Mouse (Mus musculus) common myeloid progenitor, adult 5-6 weeks (primary cell): Measurements from ENCODE around the gene Nkx1-2. TPM values are rescaled to one million over a fixed set of nuclear protein-coding genes. Genes with fewer than 3 reads are reported as not detected.
A peak's percentile ranks its signal among the peaks of the same experiment; 100 is the strongest.

Experiments used
- ATAC-seq: replicated peaks from 2 replicates; pipeline ENCODE4 v1.8.0; 2016; ENCODE audit warnings: low read depth, mild to moderate bottlenecking, moderate TSS enrichment, inconsistent platforms; ENCODE audit not compliant: poor library complexity, severe bottlenecking
- total RNA-seq: library from RNA; stranded (forward); fragments of 200-1000, 187-1606 nt; gene quantifications from 2 replicates; pipeline ENCODE4 v1.2.3, GENCODE M21; 2017

Nkx1-2 gene
- under 0.01 TPM in 1 of 2 replicates, not detected in the other for total RNA-seq

DNA sequence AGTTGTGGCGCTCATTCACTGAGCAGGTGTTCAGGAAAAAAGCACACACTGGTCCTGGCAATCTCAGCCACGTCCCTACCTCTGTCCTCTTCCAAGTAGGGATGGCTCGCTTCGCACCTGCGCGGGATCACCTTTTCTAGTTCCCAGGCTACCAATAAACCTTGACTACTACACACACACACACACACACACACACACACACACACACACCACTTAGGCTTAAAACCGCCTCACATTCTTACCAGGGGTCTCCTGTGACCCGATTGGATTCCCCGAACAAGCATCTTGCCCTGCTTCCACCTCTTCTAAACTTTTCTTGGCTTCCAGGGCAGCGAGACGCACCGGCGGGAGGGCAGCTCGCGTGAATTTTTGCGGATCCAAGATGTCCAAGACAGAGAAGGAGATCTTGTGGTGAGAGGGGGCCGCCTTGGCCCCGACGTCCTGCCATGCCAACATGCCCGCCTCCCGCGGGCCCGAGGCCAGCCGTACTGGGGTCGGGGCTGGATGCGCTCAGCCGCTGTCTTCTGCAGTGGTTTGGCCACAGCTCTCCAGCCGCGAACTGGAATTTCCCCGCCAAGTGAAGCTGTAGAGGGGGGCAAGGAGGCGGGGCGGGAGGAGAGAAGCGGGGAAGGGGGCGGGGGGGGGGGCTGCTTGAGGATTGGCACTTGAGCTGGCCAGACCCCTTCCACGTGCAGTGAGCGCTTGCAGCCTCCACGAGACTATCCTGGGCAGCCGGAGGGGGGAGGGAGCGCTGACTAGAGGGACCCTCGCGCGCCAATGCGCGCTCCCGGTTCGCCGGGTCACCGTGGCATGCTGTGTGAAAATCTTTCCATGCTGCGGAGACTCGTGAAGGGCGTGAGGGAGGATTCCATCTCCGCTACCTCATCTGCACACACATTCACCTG lies at the start of gene Nkx1-2:
Nkx1-2 (minus strand) TSS at position 567 of the 905 bp plus-strand sequence.
- no peak for ATAC-seq

DNA sequence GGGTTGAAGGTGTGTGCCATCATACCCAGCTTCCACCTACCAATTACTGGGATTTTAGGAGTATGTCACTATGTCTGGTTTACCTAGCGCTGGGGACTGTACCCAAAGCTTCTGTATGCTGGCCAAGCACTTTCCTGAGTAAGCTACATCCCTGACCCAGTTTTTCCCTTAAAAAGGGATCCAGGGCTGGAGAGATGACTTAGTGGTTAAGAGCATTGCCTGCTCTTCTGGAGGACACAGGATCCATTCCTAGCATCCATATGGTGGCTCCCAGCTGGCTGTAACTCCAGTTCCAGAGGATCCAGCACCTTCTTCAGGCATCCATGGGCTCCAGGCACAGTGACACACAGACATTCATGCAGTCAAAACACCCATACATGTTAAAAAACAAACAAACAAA lies 47.1 kb upstream of the Nkx1-2 start:
- no peak for ATAC-seq

DNA sequence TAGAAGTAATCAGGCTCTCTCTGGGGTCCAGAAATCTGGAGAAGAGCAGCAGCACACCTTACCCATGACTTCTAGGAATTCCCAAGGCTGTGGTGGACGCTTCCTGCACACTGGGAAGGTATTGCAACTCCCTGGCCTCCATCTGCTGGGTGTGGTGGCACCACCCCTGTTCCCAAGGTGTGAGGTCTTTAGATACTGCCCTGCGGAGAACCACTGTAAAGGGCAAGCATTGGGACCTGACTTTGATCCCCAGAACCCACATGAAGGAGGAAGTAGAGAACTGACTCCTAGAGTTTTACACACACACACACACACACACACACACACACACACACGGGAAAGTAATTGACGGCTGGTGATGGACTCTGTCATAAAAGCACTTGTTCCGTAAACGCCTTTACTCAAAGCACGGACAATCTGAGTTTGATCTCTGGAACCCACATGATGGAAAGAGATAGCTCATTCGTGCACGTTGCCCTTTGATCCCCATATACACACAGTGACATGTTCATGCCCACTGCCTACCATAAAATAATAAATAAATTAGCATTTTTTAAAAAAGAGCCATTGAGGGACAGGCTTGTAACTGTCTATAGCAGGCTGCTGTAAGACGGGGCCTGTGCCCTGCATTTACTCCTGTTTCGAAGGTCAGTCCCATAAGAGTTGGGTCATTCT lies 45.3 kb upstream of the Nkx1-2 start:
- no peak for ATAC-seq

DNA sequence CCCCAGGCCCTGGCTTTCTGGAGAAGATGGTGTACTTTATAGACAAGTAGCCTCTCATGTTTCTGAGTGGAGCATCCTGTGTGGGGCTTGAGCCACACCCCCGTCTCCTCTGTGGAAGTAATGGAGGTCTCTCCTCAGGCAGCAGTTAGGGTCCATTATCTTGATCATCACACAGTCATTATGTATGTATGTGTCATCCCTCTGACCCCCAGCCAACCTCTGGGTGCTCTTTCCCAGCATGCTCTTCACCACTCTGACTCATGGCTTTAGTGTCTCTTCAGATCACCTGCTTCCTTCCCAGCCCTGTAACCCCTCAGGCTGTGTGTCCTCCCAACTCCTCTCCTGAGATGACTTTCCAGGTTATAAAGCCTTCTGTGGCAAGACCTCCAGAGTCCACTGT lies 42.2 kb upstream of the Nkx1-2 start:
- no peak for ATAC-seq

DNA sequence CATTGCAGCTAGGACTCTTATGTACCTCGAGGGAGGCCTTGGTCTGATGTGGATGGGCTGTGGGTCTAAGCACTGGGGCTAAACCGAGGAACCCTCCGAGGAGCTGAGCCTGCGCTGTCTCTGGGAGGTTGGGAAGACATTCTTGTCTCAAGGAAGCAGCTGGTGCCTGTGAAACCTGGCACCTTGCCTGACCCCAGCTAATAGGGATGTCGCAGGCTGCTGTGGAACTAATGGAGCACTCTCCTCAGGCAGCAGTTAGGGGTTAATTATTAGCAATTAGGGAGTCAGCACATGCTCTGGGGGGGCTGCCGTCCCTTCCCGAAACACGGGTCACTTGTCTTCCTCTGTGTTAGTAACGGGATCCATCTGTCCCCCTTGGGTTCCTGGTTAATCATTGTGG lies 41.5 kb upstream of the Nkx1-2 start:
- ATAC-seq = no peak

DNA sequence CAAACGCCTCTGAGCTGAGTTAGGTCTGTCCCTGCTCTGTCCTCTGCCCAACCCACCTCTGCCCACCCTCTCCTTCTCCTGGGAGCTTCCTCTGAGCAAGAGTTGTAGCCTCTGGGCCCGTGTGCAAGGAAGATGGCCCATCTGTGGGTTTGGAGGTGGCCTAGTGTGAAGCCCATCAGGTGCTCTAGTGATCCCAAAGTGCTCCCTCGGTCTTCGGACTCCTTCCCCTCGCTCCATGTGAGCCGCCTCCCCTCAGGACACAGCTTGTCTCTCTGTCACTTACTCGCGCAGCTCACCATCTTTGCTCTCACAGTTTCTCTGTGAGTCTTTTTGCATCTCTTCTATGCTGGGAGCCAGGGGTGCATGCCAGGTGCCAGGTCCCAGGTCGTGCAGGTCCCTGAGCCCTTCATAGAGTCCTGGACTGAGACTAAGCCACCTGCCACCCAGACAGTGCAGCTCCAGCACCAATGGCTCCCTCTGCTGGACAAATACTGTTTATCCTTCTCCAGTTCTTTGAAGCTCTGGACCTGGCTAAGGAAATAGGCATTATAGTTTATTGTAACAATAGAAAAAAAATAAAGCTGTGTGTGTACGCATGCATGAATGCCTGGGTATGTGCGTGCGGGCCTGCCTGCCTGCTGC lies 39.1 kb upstream of the Nkx1-2 start:
- ATAC-seq = peak; percentile 90

DNA sequence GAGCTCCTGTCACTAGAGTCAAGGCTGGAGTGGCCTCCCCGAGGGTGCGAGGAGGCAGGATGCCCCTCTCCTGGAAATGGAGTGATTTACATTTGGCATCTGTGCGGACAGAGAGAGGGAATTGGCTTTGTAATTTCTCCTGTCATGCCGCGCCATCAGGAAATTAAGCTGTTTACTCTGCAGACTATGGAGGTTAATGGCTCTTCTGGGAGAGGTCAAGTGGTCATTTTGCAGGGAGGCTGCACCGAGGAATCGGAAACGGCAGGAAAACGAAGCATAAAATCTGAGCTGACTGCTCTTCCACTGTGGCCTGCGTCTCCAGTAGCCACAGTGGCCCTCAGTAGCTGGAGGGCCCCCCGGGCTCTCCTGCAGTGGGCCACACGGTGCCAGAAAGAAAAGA lies 37.9 kb upstream of the Nkx1-2 start:
- ATAC-seq = no peak

DNA sequence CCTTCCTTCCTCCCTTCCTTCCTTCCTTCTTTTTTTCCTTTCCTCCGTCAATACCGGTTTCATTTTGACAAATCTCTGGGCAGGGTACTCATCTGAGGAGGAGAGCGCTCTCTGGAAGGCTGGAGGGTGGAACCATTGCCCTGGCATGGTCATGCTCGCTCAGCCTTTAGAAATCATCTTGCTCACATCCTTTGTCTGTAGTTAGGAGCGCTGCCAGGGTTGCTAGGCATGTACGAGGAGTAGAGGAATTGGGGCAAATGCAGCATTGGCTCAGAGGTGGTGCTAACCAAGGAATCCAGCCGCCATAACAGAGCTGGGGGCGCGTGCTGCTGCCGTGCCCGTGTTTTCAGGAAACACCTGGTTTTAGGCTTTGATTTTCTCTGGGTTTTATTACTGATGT lies 31.9 kb upstream of the Nkx1-2 start:
- ATAC-seq = no peak

DNA sequence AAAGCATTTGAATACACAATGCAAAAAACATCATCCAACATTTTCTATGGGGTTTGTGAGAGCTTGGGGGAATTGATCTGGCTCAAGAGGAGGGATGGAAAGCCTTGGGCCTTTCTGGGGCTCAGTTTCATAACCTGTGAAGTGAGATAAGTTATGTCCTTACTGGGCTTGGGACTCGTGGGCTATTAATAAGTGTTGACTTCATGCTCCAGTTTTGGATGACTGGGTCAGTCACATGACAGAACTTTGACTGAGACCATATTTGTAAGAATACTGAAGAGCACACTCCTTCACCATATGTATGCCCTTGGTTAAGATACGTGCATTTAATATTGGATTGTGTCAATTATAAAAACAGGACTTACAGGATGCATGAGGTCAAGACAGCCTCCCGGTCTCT lies 28.0 kb upstream of the Nkx1-2 start:
- ATAC-seq = no peak

DNA sequence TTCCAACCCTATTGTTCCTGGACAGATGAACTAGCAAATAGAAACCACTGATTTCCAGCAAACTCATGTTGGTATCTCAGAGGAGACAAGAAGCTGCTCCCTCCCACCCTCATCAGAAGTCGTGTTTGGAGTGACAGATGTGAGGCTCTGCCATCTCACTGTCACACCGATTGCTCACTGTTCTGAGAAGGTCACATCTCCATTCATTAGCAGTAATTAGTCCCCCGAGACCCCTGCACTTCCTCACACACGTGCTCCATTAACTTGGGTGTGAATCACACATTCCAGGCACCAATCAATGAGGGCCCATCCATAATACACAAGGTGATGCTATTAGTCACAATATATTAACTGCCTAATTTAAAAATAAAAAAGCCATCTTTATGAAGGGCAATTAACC lies 26.7 kb upstream of the Nkx1-2 start:
- ATAC-seq = no peak

DNA sequence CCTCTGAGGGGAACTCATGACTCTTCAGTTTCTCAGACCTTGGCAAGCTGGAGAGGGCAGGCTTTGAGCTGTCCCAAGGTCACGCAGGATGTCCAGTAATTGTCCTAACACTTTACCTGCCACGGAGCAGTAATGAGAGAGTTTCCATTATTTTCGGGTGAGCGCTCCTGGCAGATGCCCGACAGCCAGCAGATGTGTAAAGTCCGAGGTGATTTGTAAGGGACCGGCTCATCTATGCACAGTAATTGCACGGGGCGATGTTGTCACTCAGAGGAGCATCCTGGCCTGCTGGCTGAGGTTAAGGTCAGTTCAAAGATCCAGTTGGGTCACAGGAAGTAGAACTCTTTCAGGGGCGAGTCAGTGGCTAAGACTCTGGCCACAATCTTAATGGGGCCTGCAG lies 24.7 kb upstream of the Nkx1-2 start:
- ATAC-seq = no peak

DNA sequence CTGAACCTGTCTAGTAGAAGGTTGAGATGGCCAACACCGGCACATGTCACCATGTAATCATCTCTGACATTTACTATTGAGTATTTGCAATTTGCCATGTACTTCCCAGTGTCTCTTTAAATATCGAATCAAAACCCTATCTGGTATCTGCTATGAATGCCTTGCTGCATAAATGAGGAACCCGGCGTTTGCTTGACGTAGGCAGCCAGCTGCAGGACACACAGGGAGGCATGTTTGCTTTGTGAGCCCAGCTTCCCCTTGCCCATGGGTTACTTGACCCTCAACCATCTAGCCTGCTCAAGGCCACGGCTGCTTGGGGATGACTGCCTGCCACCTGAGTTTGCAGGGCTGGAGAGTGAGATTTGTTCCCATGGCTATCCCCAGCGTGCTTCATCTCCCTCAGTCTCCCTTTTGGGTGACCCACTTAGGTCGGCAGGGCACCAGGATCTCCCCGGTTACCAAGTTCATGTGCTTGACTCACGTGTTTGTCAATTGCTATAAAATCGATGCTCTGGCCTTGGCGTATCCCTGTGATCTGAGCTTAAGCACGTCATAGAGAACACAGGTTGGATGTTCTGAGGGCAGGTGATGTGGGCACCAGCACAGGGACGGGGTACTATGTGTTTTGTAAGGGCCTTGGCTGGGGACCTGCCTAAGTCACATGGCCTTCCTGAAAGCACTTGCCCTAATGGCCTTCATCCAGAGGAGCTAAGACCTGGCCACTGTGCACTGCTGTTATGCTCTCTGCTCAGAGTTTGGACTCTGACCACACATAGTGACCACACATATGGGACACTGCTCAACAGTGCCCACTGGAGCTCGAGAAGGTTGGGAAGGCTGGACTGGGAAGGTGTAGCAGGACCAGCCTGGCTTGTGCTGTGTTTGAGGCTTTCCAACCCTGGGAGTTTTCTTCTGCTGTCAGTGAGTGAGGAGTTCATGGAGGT lies 20.8 kb upstream of the Nkx1-2 start:
- peak; percentile 76 for ATAC-seq

DNA sequence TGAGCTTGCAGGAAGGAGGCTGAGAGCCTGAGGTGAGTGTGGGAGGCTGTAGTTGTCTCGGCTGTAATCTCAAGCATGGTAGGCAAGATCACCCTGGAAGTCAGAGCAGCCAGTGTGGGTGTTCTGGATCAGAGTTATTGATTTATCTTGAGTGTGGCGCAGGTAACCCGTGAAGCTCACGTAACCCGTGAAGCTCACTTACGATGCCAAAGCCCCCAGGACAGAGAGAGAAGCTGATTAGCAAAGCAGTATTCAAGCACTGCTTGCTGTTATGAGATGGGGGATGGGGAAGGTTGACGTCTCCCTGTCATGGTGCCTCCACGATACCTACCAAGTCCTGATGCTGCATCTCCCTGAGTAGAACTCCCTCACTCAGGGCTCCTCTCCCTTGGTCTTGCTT lies 20.1 kb upstream of the Nkx1-2 start:
- ATAC-seq = no peak

DNA sequence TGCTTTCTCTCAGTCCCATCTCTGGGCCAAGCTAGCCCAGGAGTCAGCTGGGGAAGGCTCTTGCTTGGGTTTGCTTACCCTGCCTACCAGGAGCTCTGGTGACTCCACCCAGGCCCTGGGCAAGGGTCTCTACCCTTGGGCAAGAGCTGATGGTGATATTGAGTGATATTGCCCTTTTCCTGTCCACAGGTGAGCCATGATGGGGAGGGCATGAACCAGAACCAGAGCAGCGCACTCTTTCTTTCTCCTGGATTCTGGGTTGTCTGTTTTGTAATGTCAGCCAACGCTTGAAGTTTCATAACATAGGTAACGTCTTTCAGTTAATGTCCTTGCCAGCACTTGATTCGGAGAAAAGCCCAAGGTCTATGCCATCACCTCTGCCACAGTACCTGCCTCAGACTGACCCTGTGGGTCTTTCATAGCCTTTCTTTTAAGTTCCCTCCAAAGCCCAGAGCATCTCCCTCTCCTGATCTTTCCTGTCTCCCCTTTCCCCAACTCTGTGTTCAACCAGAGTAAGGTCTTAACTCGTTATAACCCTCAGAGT lies 17.7 kb upstream of the Nkx1-2 start:
- no peak for ATAC-seq

DNA sequence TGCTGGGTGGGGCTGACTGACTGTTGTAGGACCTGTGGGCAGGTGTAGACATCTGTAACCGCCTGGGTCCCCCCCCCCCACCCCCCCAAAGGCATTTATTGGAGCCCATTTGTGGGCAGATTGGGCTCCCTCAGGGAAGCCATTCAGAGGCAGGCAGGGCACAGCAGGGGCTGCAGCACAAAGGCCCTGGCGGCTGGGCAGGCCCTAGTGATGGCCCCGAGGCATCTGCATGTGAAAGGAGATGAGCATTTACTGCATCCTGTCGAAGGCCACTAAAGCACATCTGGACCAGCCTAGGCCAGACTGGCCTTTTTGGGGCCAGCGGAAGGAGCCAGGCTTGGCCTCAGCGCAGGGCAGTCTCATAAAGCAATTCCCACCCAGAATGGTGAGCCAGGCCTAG lies 17.0 kb upstream of the Nkx1-2 start:
- no peak for ATAC-seq

DNA sequence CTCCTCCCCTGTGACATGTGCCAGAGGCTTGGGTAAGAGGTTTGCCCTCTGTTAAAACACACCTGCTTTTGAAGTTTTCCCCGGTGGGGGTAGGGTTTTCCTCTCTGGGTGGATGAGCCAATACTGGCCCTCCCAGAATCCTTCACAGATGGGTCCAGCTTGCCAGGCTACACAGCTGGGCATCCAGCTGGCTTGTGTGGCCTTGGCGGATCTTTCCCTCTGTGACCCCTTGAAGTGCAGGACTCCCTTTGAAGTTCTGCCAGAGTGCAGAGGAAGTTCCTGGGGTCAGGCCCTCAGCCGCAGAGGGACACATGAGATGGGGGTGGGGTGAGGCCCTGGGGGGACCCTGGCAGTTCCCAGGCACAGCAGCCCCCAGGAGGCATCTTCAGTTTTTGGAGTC lies 15.9 kb upstream of the Nkx1-2 start:
- ATAC-seq = no peak

DNA sequence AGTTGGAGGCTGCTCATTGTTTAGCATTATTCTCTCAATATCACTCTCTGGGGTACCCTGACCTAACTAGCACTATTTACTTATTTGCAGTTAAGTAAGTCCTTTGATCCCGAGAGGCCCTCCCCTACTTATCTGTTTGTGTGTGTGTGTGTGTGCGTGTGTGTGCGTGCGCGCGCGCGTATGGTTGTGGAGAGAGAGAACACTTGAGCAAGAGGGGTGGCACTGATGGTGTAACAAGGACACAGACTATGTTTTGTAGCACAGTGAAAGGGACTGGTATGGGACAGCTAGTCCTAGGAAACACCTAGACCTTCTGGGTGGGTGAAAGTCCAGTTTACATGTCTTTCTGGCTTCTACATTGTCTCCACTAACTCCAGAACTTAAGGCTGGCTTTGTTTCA lies 12.1 kb upstream of the Nkx1-2 start:
- ATAC-seq = no peak

DNA sequence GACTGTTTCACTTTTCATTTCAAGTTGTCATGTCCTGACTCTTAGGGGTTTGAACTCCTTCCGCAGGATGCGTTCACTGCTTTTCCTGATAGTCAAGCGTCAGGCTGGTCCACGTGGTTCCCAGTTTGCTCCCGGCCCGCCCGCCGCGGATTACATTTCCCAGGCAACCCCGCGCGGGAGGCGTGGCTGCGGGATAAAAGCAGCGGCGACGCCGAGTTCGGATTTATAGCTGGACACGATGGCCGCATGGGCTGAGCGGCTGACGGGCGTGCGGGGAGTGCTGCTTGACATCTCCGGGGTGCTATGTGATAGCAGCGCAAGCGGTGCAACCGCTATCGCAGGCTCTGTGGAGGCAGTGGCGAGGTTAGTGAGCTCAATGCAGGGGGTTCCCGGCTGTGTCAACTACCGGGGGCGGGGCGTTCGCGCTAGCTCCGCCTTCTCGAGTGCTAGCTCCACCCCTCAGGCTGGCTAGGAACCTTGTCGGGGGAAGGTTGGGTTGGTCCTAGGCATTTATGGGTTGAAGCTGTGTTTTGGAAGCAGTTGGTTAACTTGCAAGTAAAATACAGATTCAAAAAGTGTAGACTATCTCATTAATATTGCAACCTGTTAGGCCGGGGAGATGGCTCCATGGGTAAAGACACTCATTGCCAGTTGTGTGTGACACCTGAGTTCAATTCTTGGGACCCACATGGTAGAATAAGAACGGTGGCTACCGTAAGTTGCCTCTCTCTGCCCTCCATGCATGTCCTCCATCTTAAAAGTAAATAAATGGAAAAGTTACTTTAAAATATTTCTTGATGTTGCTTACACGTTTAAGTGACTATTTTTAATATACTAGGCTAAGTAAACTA lies 11.3 kb upstream of the Nkx1-2 start, which contains the start of gene Lhpp:
Lhpp (plus strand) TSS at position 171 of the 851 bp plus-strand sequence.
- ATAC-seq = peak; percentile 95
